Mouse (Mus musculus): ENCODE measurements around the gene Zfand2b.
A peak's percentile ranks its signal among the peaks of the same experiment; 100 is the strongest.

The Zfand2b gene

GRCm38 (mm10) chr1:75214886-75215285 lies 46.4 kb downstream of the Zfand2b start:
- peak; percentile 59 for DNase-seq

- DNase-seq, result no peak
These were observed 47.3 kb downstream of the Zfand2b start for GRCm38 (mm10) chr1:75215785-75216184.

- DNase-seq, result no peak
These were observed 48.5 kb downstream of the Zfand2b start for GRCm38 (mm10) chr1:75216797-75217585.

- DNase-seq, result peak; percentile 54
These were observed 49.4 kb downstream of the Zfand2b start for GRCm38 (mm10) chr1:75217893-75218226.

GRCm38 (mm10) chr1:75218227-75219001 lies 50.0 kb downstream of the Zfand2b start:
- DNase-seq, result peak; percentile 82

- DNase-seq, result peak; percentile 94
These were observed 50.6 kb downstream of the Zfand2b start for GRCm38 (mm10) chr1:75219078-75219477.

- no peak for DNase-seq
These were observed 51.1 kb downstream of the Zfand2b start, which contains the start of gene Tuba4a for GRCm38 (mm10) chr1:75219531-75219930. Gene Tuba4a (minus strand): TSS chr1:75219865.
